Mouse (Mus musculus): ENCODE measurements at regions not wholly inside any gene's neighbourhood (a gene's known extent, or its start where the extent isn't known, plus 50 kb on each side); places are given as distances from the start of the nearest gene placed in this dataset.

DNA sequence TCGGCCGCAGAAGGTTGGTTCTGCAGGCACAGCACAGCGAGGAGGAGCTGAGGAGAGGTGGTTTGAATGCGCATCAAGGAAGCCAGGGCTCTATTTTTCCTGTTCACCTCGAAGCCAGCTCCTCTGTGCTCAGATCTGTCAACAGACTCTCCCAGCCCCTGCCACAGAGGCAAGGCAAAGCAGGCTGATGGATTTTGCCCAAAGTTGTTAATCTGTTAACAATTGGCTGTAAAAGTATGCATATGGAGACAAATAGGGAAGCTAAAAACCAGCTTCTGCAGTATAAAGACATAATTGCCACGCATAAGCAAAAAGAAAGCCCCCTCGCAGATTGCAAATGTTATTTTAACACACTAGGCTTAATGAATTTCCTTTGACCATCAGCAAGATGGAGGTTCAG lies 343.3 kb upstream of the Kif2a start:
- Histone ChIP-seq H3K4me1 (ENCODE audit: insufficient read depth) (no peaks in the 10 kb centered on the region), H3K9ac (no peak overlapping the region), H3K36me3 (ENCODE audit: insufficient read depth) (no peaks in the 10 kb centered on the region), H3K27ac (ENCODE audit: low read depth) (no peak overlapping the region), H3K4me3 (ENCODE audit: low read depth, low read length) (no peak overlapping the region), H3K4me2 (no peak overlapping the region), H3K27me3 (ENCODE audit: insufficient read depth, low read length) (no peaks in the 10 kb centered on the region), H3K9me3 (ENCODE audit: low read depth, low read length) (no peaks in the 10 kb centered on the region)
- ATAC-seq (ENCODE audit: insufficient read depth) (no peak), DNase-seq (no peak)
- no peak for TF ChIP-seq CTCF (IDR thresholded peaks at IDR 0.05; ENCODE audit: low read depth)
- WGBS, result 72% methylated on average over 7 of the region's 7 CpGs

DNA sequence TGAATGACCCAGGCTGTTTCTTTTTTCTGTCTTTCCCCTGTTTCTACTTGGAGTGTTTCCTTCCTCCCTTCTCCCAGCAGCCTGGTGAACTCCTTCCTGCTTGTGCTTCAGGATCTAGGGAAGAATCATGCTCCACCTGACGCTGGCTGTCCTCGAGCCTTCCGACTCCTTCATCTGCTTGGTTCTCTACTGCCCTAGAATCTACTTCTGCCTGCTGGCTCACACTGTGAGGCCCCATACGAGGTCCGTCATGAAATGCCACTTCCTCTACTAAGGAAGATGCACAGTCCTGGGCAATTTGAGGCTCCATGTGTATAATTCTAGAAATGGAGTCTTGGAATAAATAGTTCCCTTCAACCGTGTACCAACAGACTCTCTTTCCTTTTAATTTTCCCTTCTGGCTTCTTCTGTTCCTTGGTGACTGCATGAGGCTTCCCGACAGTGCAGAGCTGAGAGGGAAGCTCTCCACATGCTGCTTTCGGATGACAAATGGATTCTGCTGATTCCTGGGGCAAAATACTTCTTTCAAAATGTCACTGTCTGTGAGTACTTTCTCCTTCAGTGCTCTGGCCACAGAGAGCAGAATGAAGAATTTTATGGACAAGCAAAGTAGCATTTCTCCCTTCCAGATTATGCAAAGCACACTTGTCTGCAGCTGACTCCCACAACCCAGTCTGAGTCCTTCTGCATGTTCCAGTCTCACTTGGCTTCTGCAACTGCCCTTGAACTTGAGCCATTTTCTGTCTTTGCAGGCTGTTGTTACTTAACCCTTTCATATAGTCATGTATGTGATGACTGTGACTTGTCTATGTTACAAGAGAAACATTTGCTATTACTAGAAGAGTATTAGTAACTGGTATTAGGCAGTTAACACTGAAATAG lies 341.1 kb upstream of the Kif2a start:
- H3K27me3 ChIP-seq (ENCODE audit: insufficient read depth, low read length), result no peaks in the 10 kb centered on the region
- H3K27ac ChIP-seq (ENCODE audit: low read depth), result no peak overlapping the region
- 64% methylated on average over 8 of the region's 8 CpGs for WGBS
- TF ChIP-seq CTCF (IDR thresholded peaks at IDR 0.05; ENCODE audit: low read depth), result no peak
- no peaks in the 10 kb centered on the region for H3K9me3 ChIP-seq (ENCODE audit: low read depth, low read length)
- peak; percentile 51 for DNase-seq
- no peak; the same call in 1 of the 2 replicates for ATAC-seq (ENCODE audit: insufficient read depth)
- no peaks in the 10 kb centered on the region for H3K4me1 ChIP-seq (ENCODE audit: insufficient read depth)
- no peak overlapping the region for H3K4me2 ChIP-seq
- no peak overlapping the region for H3K4me3 ChIP-seq (ENCODE audit: low read depth, low read length)
- no peak overlapping the region for H3K9ac ChIP-seq
- no peaks in the 10 kb centered on the region for H3K36me3 ChIP-seq (ENCODE audit: insufficient read depth)

DNA sequence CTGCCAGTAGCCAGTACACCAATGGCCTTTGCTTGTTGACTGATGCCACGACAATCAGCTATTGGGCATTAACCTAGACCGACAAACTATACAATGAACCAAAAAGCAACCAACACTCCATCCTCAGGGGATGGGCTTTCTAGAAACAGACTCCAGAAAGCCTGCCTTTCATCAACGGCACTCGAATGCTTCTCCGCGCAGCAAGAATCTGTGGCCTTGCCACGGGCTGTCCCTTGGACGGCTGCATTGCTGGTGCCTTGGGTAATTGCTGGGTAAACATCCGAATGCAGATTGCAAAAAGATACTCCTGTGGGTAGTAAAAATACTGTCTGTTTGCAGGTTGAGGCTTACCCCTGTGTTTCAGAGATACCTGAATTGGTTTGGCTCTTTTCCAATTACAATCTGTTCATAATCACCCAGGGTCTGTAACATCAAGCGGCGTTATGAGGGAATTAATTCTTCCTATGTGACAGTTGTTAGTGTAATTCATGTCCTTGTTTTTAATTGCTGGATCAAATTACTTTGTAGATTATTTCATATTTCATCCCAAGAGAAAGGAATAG lies 319.0 kb upstream of the Kif2a start:
- TF ChIP-seq CTCF (IDR thresholded peaks at IDR 0.05; ENCODE audit: low read depth), result no peak
- H3K4me2 ChIP-seq, result 0 out of 2 replicates have a peak overlapping the region, but pooled peaks have one; percentile 18
- 27% methylated on average over 11 of the region's 11 CpGs for WGBS
- no peaks in the 10 kb centered on the region for H3K36me3 ChIP-seq (ENCODE audit: insufficient read depth)
- ATAC-seq (ENCODE audit: insufficient read depth) (peak; percentile 75; the same call in 1 of the 2 replicates), DNase-seq (peak; percentile 70)
- H3K4me3 ChIP-seq (ENCODE audit: low read depth, low read length), result no peak overlapping the region
- H3K9me3 ChIP-seq (ENCODE audit: low read depth, low read length), result no peaks in the 10 kb centered on the region
- H3K27ac ChIP-seq (ENCODE audit: low read depth), result peak overlapping the region; percentile 2; the same call in 1 of the 2 replicates
- H3K9ac ChIP-seq, result no peak overlapping the region
- H3K27me3 ChIP-seq (ENCODE audit: insufficient read depth, low read length), result no peaks in the 10 kb centered on the region
- H3K4me1 ChIP-seq (ENCODE audit: insufficient read depth), result peaks cover 14% of the 10 kb centered on the region; the same call in 1 of the 2 replicates

DNA sequence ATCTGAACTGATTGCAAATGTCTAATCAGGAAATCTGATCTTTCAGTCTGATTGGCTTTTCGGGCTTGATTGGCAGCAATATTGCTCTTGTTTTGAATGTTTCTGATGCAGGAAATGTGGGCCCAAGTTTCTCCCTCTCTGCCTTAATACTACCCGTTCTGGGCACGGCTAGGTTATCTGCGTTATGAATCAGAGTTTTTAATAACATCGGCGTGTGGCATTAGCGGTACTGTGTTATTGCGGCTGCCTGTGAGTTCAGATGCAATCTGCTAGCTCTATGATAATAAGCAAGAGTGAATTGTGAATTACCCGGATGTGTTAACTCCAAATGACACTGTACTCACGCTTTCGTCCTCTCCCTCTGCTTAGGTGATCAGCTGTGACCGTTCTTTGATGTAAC lies 316.2 kb upstream of the Kif2a start:
- no peak overlapping the region for H3K4me2 ChIP-seq
- no peak overlapping the region for H3K27ac ChIP-seq (ENCODE audit: low read depth)
- H3K9me3 ChIP-seq (ENCODE audit: low read depth, low read length), result no peaks in the 10 kb centered on the region
- no peaks in the 10 kb centered on the region for H3K36me3 ChIP-seq (ENCODE audit: insufficient read depth)
- H3K9ac ChIP-seq, result no peak overlapping the region
- DNase-seq (no peak), ATAC-seq (ENCODE audit: insufficient read depth) (no peak)
- 80% methylated on average over 12 of the region's 12 CpGs for WGBS
- H3K4me3 ChIP-seq (ENCODE audit: low read depth, low read length), result no peak overlapping the region
- no peaks in the 10 kb centered on the region for H3K27me3 ChIP-seq (ENCODE audit: insufficient read depth, low read length)
- no peak for TF ChIP-seq CTCF (IDR thresholded peaks at IDR 0.05; ENCODE audit: low read depth)
- peaks cover 14% of the 10 kb centered on the region; the same call in 1 of the 2 replicates for H3K4me1 ChIP-seq (ENCODE audit: insufficient read depth)

DNA sequence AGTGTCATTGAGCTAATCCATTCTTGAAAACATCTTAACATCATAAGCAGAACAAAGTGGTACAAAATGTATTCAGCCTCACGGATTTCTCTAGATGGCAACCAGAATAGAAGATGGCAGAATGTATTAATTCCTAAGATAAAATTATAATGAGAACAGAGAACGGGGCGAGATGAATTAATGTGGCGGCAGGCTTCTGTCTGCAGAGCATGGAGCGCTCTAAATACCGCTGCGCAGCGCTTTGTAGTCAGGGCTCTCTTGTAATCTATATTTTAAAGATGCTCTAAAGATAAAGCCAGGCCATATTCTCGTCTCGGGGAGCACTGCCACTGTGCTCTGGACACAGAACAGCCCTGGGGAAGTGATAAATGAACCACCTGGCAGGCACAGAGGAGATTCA lies 315.2 kb upstream of the Kif2a start:
- TF ChIP-seq CTCF (IDR thresholded peaks at IDR 0.05; ENCODE audit: low read depth), result no peak
- Histone ChIP-seq H3K36me3 (ENCODE audit: insufficient read depth) (no peaks in the 10 kb centered on the region), H3K9ac (no peak overlapping the region), H3K27me3 (ENCODE audit: insufficient read depth, low read length) (no peaks in the 10 kb centered on the region), H3K4me3 (ENCODE audit: low read depth, low read length) (no peak overlapping the region), H3K9me3 (ENCODE audit: low read depth, low read length) (no peaks in the 10 kb centered on the region), H3K4me1 (ENCODE audit: insufficient read depth) (peaks cover 13% of the 10 kb centered on the region; the same call in 1 of the 2 replicates), H3K27ac (ENCODE audit: low read depth) (no peak overlapping the region), H3K4me2 (no peak overlapping the region)
- 67% methylated on average over 10 of the region's 10 CpGs for WGBS
- ATAC-seq (ENCODE audit: insufficient read depth), result no peak
- no peak for DNase-seq

DNA sequence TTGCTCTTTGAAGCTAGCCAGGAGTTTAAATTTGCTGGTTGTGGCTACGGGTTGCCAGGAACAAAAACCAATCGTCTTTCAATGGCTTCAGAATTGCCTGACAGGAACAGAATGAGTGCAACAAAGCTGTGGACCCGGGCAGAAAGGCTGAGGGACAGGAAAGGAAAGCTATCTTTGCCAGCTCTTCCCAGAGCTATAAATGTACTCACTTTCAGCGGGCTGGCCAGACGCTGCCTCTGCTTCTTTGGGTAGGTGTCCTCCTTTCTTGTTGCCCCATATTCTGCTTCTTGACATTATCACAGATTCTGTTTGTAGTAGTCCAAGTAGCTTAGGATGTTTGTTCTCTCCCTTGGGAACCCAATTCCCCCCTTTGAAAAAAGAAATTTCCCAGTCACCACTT lies 307.4 kb upstream of the Kif2a start:
- Histone ChIP-seq H3K9me3 (ENCODE audit: low read depth, low read length) (no peaks in the 10 kb centered on the region), H3K4me1 (ENCODE audit: insufficient read depth) (no peaks in the 10 kb centered on the region), H3K4me2 (no peak overlapping the region), H3K4me3 (ENCODE audit: low read depth, low read length) (no peak overlapping the region), H3K27me3 (ENCODE audit: insufficient read depth, low read length) (no peaks in the 10 kb centered on the region), H3K36me3 (ENCODE audit: insufficient read depth) (no peaks in the 10 kb centered on the region), H3K27ac (ENCODE audit: low read depth) (no peak overlapping the region), H3K9ac (no peak overlapping the region)
- no peak for TF ChIP-seq CTCF (IDR thresholded peaks at IDR 0.05; ENCODE audit: low read depth)
- DNase-seq (no peak), ATAC-seq (ENCODE audit: insufficient read depth) (no peak)
- 71% methylated on average over 5 of the region's 5 CpGs for WGBS

DNA sequence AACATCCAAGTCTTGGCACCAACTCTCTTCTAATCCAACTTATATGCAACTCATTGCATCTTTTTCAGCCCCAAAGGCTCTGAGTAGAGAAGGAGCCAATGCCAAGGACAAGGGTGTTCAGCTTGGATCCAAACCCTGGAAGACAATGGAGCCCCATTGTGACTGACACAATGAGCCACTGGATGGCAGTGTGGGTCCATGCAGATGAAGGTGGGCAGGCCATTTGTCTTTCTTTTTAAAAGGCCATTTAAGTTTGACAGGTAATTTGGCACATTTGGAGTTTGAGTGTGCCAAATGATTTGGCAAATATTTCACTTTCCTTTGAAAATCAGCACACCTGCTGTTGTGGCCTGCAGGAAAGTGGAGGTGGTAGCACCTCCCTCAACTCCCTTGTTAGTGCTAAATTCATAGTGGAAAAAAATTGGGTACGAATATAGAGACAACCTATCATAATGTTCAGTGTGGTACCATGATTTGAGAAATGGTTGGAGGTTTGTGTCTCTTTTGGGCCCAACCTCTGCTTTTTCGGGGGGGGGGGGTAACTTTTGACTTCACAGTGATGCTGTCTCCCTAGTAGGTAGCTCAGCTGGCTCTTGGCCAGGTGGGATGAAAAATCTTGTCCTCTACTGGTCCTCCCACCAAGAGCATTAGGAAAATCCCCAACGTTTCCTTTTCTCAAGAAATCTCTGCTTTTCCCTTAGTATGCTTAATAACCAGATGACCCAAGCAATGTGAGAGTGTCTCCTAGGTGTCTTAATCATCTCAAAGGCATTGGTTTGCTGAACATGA lies 304.0 kb upstream of the Kif2a start:
- H3K4me3 ChIP-seq (ENCODE audit: low read depth, low read length), result no peak overlapping the region
- H3K36me3 ChIP-seq (ENCODE audit: insufficient read depth), result no peaks in the 10 kb centered on the region
- no peaks in the 10 kb centered on the region for H3K4me1 ChIP-seq (ENCODE audit: insufficient read depth)
- DNase-seq (peak; percentile 73), ATAC-seq (ENCODE audit: insufficient read depth) (no peak)
- TF ChIP-seq CTCF (IDR thresholded peaks at IDR 0.05; ENCODE audit: low read depth), result peak; percentile 88
- H3K27me3 ChIP-seq (ENCODE audit: insufficient read depth, low read length), result no peaks in the 10 kb centered on the region
- no peak overlapping the region for H3K4me2 ChIP-seq
- 47% methylated on average over 3 of the region's 3 CpGs for WGBS
- no peaks in the 10 kb centered on the region for H3K9me3 ChIP-seq (ENCODE audit: low read depth, low read length)
- no peak overlapping the region for H3K27ac ChIP-seq (ENCODE audit: low read depth)
- no peak overlapping the region for H3K9ac ChIP-seq

Data from lung, embryonic 14.5 days (tissue).